Mouse (Mus musculus) liver, postnatal 0 days (tissue): ENCODE data around the gene Gm2022.
"Not testable (repeated sequence)": the region's sequence is repeated elsewhere in the genome, so short reads cannot be mapped to it uniquely, and the experiment has no call there.

Experiments used
- CTCF ChIP-seq: sonication (generic); IDR thresholded peaks from 2 replicates; pipeline ENCODE4 v1.5.1; 2016; ENCODE audit warnings: antibody characterized with exemption, low read depth
- EP300 ChIP-seq: IDR thresholded peaks from 2 replicates; pipeline ENCODE4 v1.6.1; 2016; ENCODE audit warnings: antibody characterized with exemption, low read depth, mild to moderate bottlenecking

- not testable (repeated sequence) for TF ChIP-seq CTCF, EP300
These were observed 44.5 kb upstream of the Gm2022 start for GRCm38 (mm10) chr12:87850657-87851056.
